Mouse (Mus musculus) limb, embryonic 10.5 days (tissue): Measurements from ENCODE around the gene Zbtb44. TPM values are rescaled to one million over a fixed set of nuclear protein-coding genes. Genes with fewer than 3 reads are reported as not detected.
A peak's percentile ranks its signal among the peaks of the same experiment; 100 is the strongest.

Source experiments
- DNase-seq: peaks from one replicate; pipeline ENCODE4 v3.0.0-alpha.2; 2017; ENCODE audit warnings: low spot score
- H3K27ac ChIP-seq: fragments of 300-500 bp; sonication (generic); 2 replicates; pipeline ENCODE4 v1.5.1; 2016; ENCODE audit warnings: mild to moderate bottlenecking
- H3K27me3 ChIP-seq: fragments of 300-500 bp; sonication (generic); 2 replicates; pipeline ENCODE4 v1.6.1; 2016; ENCODE audit warnings: low read depth, mild to moderate bottlenecking; ENCODE audit not compliant: poor library complexity, severe bottlenecking
- H3K36me3 ChIP-seq: fragments of 300-500 bp; sonication (generic); 2 replicates; pipeline ENCODE4 v1.6.1; 2016; ENCODE audit warnings: mild to moderate bottlenecking, moderate library complexity
- H3K4me1 ChIP-seq: fragments of 300-500 bp; sonication (generic); 2 replicates; pipeline ENCODE4 v1.6.1; 2016
- H3K4me3 ChIP-seq: fragments of 300-500 bp; sonication (generic); 2 replicates; pipeline ENCODE4 v1.5.1; 2016; ENCODE audit warnings: mild to moderate bottlenecking, moderate library complexity
- H3K9me3 ChIP-seq: fragments of 300-500 bp; sonication (generic); replicated peaks from 2 replicates; pipeline ENCODE4 v1.6.1; 2016; ENCODE audit warnings: mild to moderate bottlenecking
- WGBS: fragments of 180-500 bp; shearing (Covaris S2); methylation state at CpG from one replicate; pipeline ENCODE4 v1.1.7; 2016; 5-methylcytosine and 5-hydroxymethylcytosine counted together
- polyA plus RNA-seq: library from polyadenylated mRNA; unstranded; fragments of >200 nt; fragmentation: Nextera tagmentation; extraction: Ambion mirVana; gene quantifications from 2 replicates; pipeline ENCODE4 v1.2.1, GENCODE M21; 2016

Zbtb44 gene
- polyA plus RNA-seq, 1 experiment from 2014 or later: 4.8 TPM

DNA sequence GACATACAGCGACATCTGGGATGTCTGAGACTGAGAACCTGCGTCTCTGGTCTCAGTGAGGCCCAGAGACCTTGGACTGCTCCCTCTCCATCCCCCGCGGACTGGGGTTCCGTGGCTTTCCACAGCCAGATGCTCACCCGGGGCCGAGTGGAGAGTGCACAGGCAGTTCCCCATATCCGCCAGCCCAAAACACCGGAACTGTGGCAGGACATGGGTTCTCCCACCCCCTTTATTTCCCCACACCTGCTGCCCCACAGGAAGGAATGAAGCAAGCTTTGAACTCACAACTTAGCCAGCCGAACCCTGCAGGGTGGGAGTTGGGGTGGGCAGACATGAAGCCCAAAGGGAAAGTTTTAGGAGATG is 62.4 kb downstream of the Zbtb44 start:
- DNase-seq: peak; percentile 19
- H3K27me3 ChIP-seq: 0 out of 2 replicates have a peak, but pooled peaks cover 3% of the 10 kb centered on the region
- no peaks in the 10 kb centered on the region for H3K36me3 ChIP-seq
- H3K27ac ChIP-seq: no peak overlapping the region
- no peaks in the 10 kb centered on the region for H3K9me3 ChIP-seq
- no peaks in the 10 kb centered on the region for H3K4me1 ChIP-seq
- 89% methylated on average over 10 of the region's 10 CpGs for WGBS
- no peak overlapping the region for H3K4me3 ChIP-seq

- Histone ChIP-seq H3K4me3 (no peak overlapping the region), H3K4me1 (no peaks in the 10 kb centered on the region), H3K27ac (no peak overlapping the region), H3K36me3 (no peaks in the 10 kb centered on the region), H3K27me3 (no peaks in the 10 kb centered on the region), H3K9me3 (no peaks in the 10 kb centered on the region)
- no peak for DNase-seq
- 91% methylated on average over 20 of the region's 20 CpGs for WGBS
These were observed 66.9 kb downstream of the Zbtb44 start for GRCm38 (mm10) chr9:31097088-31098082.

DNA sequence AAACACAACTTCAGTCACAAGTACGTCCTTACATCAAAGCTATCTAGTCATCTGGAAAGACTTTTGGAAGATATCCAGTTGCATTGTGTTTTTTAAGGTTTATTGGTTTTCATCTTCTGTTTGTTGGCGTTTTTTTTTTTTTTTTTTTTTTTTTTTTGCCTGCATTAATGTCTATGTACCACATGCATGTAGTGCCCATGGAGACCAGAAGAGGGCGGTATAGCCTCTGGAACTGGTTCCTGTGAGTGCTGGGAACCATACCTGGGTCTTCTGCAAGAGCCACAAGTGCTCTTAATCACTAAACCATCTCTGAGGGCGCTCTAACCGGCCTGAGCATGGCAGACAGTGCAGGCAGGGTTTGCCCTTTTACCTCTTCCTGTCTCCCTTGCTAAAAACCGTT is 67.7 kb downstream of the Zbtb44 start:
- Histone ChIP-seq H3K27me3 (no peaks in the 10 kb centered on the region), H3K9me3 (no peaks in the 10 kb centered on the region), H3K36me3 (no peaks in the 10 kb centered on the region), H3K27ac (no peak overlapping the region), H3K4me1 (no peaks in the 10 kb centered on the region), H3K4me3 (no peak overlapping the region)
- no peak for DNase-seq
- 80% methylated on average over 6 of the region's 6 CpGs for WGBS

DNA sequence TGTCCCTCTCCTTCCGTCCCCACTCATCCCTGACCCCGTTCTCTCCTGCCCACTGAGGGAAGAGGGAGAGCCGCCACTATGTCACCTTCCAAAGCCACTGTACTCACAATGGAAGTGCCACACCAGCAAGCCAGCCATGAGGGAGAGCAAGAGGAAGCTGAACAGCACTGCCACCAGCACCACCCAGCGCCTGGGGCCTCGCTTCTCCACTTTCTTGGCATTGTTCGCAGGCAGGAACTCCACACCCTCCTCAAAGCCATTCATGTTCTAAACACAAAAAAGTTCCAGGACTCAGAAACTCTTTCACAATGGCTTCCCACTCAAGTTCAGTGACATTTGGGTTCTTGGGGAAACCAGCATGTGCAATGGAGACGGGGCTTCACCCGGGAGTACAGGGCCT is 78.0 kb downstream of the Zbtb44 start:
- Histone ChIP-seq H3K4me1 (no peaks in the 10 kb centered on the region), H3K27me3 (no peaks in the 10 kb centered on the region), H3K9me3 (no peaks in the 10 kb centered on the region), H3K36me3 (no peaks in the 10 kb centered on the region), H3K27ac (no peak overlapping the region), H3K4me3 (no peak overlapping the region)
- WGBS: 96% methylated on average over 8 of the region's 8 CpGs
- no peak for DNase-seq

DNA sequence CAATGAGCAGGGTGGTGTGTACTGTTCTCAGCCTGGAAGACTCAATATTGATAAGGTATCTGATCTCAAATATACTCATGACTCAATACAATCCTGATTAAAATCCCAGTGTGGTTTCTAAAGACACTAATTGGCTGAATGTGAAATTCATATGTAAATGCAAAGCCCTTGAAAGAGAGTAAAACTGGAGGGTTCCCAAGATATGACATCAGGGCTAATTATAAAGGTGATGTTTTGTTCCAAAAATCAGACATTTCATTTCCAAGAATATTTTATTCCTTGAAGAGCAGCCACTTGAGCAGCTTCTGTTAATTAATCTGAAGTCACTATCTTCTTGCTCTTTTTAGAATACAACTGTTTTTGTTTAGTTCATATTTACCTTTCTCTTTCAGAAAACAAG is 85.1 kb downstream of the Zbtb44 start:
- no peaks in the 10 kb centered on the region for H3K9me3 ChIP-seq
- peaks cover 34% of the 10 kb centered on the region for H3K4me1 ChIP-seq
- DNase-seq: no peak
- no peak overlapping the region for H3K4me3 ChIP-seq
- H3K27me3 ChIP-seq: no peaks in the 10 kb centered on the region
- H3K36me3 ChIP-seq: no peaks in the 10 kb centered on the region
- no peak overlapping the region for H3K27ac ChIP-seq

DNA sequence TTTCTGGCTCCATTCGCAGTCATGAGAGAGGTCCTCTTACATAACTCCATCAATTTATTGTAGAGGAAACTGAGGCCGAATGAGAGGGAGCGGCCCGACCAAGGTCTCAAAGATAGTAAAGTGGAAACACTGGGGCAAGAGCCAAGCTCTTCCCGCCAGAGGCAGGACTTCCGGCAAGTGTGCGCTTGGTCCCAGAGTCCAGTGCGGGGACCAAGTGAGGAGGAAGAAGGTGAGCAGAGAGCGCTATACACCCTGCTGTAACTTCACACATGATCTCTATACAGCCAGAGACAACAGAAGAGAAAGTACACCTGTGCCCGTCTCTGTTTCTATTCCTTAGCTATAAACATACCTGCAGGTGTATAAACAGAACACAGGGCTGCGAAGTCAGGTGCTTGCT is 86.6 kb downstream of the Zbtb44 start:
- no peak overlapping the region for H3K4me3 ChIP-seq
- no peak for DNase-seq
- no peaks in the 10 kb centered on the region for H3K36me3 ChIP-seq
- no peak overlapping the region for H3K27ac ChIP-seq
- peaks cover 48% of the 10 kb centered on the region for H3K4me1 ChIP-seq
- WGBS: 92% methylated on average over 11 of the region's 11 CpGs
- no peaks in the 10 kb centered on the region for H3K9me3 ChIP-seq
- no peaks in the 10 kb centered on the region for H3K27me3 ChIP-seq

GRCm38 (mm10) chr9:31117488-31117887 is 87.0 kb downstream of the Zbtb44 start:
- H3K4me1 ChIP-seq: peaks cover 52% of the 10 kb centered on the region
- no peak for DNase-seq
- 88% methylated on average over 6 of the region's 6 CpGs for WGBS

GRCm38 (mm10) chr9:31118520-31119298 is 88.3 kb downstream of the Zbtb44 start:
- Histone ChIP-seq H3K9me3 (no peaks in the 10 kb centered on the region), H3K4me3 (no peak overlapping the region), H3K4me1 (peaks cover 56% of the 10 kb centered on the region), H3K27ac (no peak overlapping the region), H3K36me3 (no peaks in the 10 kb centered on the region), H3K27me3 (no peaks in the 10 kb centered on the region)
- WGBS: 33% methylated on average over 11 of the region's 11 CpGs
- DNase-seq: peak; percentile 67

More at GRCm38 (mm10) chr9:31117488-31117887, 87.0 kb downstream of the Zbtb44 start:
- H3K27ac ChIP-seq: no peak overlapping the region
- no peaks in the 10 kb centered on the region for H3K36me3 ChIP-seq
- no peak overlapping the region for H3K4me3 ChIP-seq
- no peaks in the 10 kb centered on the region for H3K27me3 ChIP-seq
- H3K9me3 ChIP-seq: no peaks in the 10 kb centered on the region

DNA sequence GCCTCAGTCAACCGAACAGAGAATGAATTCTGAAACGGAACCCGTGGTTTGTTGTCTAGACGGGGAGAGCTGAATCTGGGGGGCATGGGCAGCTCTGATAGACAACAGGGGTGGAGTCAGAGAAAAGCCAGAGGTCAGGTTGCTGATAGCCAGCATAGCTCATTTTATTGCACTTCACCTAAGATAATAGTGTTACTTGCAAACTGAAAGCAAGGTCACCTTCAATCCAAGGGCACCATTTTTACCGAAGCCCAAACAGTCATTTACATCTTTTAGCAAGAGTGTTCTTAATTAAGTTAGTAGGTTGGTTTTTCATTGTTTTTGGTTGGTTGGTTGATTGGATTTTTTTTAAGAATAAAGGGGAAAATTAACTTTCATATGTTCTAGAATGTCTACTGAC is 89.0 kb downstream of the Zbtb44 start:
- 70% methylated on average over 5 of the region's 5 CpGs for WGBS
- Histone ChIP-seq H3K4me3 (no peak overlapping the region), H3K9me3 (no peaks in the 10 kb centered on the region), H3K27ac (no peak overlapping the region; the same call in 1 of the 2 replicates), H3K36me3 (no peaks in the 10 kb centered on the region), H3K27me3 (no peaks in the 10 kb centered on the region), H3K4me1 (peaks cover 56% of the 10 kb centered on the region)
- DNase-seq: no peak

DNA sequence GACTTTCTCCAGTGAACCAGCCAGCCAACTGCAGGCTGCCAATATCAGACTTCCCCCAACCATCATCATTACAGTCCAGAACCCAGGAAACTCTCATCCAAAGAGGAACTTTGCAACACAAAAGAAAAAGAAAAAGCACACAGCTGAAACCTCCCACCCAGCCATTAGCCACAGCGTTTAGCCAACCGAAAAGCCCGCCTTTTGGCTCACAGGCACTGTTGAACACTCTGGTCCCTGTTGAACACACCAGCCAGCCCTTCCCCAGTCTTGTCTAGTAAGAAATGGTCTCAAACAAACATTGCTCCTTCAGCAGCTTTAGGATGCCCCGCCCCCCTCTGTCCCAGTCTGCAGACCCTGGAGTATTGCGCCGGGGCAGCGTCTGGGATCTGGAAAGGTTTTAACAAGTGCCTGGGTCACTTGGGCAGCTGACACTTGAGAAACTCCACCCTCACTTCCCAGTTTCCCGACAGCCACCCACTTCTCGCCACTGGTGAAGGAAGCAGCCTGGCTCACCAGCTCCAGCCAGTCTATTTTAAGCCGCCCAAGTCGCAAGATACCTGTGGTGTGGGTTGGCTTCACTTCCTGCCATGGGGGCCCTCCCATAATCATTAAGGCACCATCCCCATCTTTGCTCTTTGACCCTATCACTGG is 89.6 kb downstream of the Zbtb44 start:
- Histone ChIP-seq H3K4me3 (no peak overlapping the region), H3K36me3 (no peaks in the 10 kb centered on the region), H3K27me3 (no peaks in the 10 kb centered on the region), H3K4me1 (peaks cover 56% of the 10 kb centered on the region), H3K9me3 (no peaks in the 10 kb centered on the region), H3K27ac (peak overlapping the region; percentile 67)
- 35% methylated on average over 11 of the region's 11 CpGs for WGBS
- peak; percentile 43 for DNase-seq

DNA sequence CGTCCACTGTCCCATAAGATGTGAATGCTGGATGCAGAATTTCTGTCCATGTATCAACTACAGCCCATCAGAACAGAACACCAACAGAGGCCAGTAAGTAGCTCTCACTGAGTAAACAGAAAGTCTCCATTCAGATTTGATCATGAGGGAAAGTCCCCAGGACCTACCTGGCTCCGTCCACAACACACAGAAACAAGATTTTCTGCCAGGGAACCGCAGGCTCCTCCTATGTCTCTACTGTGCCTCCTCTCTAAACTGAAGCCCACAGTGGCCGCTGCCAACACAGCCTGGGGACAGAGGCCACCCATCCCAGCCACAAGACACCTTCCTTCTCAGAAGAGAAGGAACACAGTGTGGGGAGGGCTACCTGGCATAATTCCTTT is 90.1 kb downstream of the Zbtb44 start:
- H3K4me3 ChIP-seq: no peak overlapping the region
- peak overlapping the region; percentile 67; the same call in 1 of the 2 replicates for H3K27ac ChIP-seq
- no peaks in the 10 kb centered on the region for H3K36me3 ChIP-seq
- DNase-seq: no peak
- H3K9me3 ChIP-seq: no peaks in the 10 kb centered on the region
- peaks cover 56% of the 10 kb centered on the region for H3K4me1 ChIP-seq
- H3K27me3 ChIP-seq: no peaks in the 10 kb centered on the region
- 39% methylated on average over 4 of the region's 4 CpGs for WGBS

DNA sequence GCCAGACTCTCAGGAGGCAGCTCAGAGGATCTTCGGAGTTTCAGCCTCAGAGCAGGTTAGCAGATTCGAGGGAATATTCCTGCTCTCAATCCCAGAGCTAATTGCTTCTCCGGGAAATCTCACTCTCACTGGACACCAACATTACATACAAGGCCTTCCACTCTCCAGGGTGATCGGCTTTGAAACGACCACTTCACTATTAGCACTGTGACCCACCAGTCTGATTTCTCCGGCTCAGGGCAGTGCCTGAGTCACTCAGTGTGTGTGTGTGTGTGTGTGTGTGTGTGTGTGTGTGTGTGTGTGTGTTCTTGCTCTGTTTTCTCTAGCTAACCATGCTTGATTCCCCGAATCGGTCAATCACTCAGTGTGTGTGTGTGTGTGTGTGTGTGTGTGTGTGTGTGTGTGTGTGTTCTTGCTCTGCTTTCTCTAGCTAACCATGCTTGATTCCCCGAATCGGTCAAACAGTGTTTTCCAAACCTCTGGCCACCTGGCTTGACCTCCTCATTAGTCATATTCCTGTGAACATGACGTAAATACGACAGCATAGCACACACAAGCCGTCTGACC is 92.1 kb downstream of the Zbtb44 start:
- no peaks in the 10 kb centered on the region for H3K9me3 ChIP-seq
- 73% methylated on average over 11 of the region's 13 CpGs for WGBS

More for the DNA sequence above, 92.1 kb downstream of the Zbtb44 start:
- Histone ChIP-seq H3K4me3 (no peak overlapping the region), H3K36me3 (no peaks in the 10 kb centered on the region), H3K4me1 (peaks cover 50% of the 10 kb centered on the region), H3K27ac (no peak overlapping the region; the same call in 1 of the 2 replicates), H3K27me3 (no peaks in the 10 kb centered on the region)
- no peak for DNase-seq
